Mouse (Mus musculus): ENCODE results near the gene Polr3b. TPM values are rescaled to one million over a fixed set of nuclear protein-coding genes. Genes with fewer than 3 reads are reported as not detected.

The Polr3b gene
- total and polyA plus RNA-seq, 2 experiments from 2014 or later: 4.8 to 7.7 TPM

DNA sequence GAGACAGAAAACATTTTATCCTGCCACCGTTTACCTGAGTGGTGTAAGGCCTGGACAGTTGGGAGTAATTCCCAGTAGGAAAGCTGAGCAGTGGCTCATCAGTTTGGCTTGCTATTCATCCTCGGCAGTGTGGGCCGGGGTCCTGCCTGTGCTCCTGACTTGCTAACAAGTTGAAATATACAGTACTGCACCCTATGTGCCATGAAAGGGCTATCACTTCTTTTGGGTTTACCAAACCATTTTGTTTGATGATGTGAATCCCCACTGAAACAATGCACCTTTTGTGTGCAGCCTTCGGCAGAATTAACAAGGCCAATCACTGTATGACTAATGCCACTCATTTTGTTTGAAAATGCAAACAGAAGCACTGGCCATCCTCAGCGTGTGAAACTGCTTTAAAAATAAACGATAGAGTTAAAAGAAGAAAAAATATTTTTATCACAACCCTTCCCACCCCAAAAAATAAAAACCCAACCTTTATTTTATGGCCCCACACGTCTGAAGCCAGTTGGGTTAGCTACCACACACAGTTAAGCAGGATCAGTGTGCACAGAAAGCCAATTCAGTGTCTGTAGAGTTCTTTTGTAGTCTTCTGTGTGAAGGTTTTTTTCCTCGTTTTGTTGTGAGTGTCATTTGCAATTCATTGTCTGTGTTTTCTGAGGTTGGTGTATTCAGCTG lies 63.5 kb downstream of the Polr3b start:
- peak overlapping the region; percentile 68 for H3K27ac ChIP-seq (ENCODE audit: low read depth)
- ATAC-seq (ENCODE audit: insufficient read depth, low read depth) (no peak), DNase-seq (ENCODE audit: low spot score) (no peak)
- H3K27me3 ChIP-seq (ENCODE audit: control insufficient read depth, insufficient read depth, low read length): no peaks in the 10 kb centered on the region
- 57% methylated on average over 8 of the region's 8 CpGs for WGBS
- peak overlapping the region; percentile 8; the same call in 1 of the 2 replicates for H3K4me2 ChIP-seq (ENCODE audit: low read depth, low read length)
- H3K9me3 ChIP-seq (replicated peaks; ENCODE audit: control insufficient read depth, low read length): no peaks in the 10 kb centered on the region
- no peak overlapping the region for H3K4me3 ChIP-seq (ENCODE audit: low read depth, low read length)
- H3K36me3 ChIP-seq (replicated peaks; ENCODE audit: control insufficient read depth, insufficient read depth, low read length): peaks cover 11% of the 10 kb centered on the region
- no peak for TF ChIP-seq EP300 (IDR thresholded peaks at IDR 0.05; ENCODE audit: low read depth)
- no peak for TF ChIP-seq CTCF (IDR thresholded peaks at IDR 0.05; ENCODE audit: low read depth)
- H3K9ac ChIP-seq (replicated peaks; ENCODE audit: low read depth, low read length): no peak overlapping the region
- peaks cover 15% of the 10 kb centered on the region; the same call in 1 of the 2 replicates for H3K4me1 ChIP-seq (ENCODE audit: control insufficient read depth, insufficient read depth)

DNA sequence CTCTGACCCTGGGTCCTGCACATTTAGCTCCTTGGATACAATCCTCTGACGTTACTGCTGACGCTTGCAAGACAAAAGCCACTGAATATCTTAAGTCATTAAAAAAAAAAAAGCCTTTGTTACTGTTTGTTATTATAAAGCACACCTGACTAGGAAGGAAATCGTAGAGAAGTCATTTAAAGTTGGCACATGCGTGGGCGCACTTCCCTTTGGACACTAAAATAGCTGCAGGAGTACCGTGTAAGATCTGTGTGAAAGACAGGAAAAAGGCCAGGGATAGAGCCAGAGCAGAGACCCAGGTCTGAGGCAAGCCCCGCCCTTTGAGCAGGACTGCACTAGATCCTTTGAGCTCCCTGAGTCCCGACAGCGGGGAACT lies 64.0 kb downstream of the Polr3b start:
- Histone ChIP-seq H3K4me1 (ENCODE audit: control insufficient read depth, insufficient read depth) (peaks cover 15% of the 10 kb centered on the region; the same call in 1 of the 2 replicates), H3K27ac (ENCODE audit: low read depth) (peak overlapping the region; percentile 68), H3K4me3 (ENCODE audit: low read depth, low read length) (no peak overlapping the region), H3K9ac (replicated peaks; ENCODE audit: low read depth, low read length) (no peak overlapping the region), H3K4me2 (ENCODE audit: low read depth, low read length) (peak overlapping the region; percentile 8), H3K27me3 (ENCODE audit: control insufficient read depth, insufficient read depth, low read length) (no peaks in the 10 kb centered on the region), H3K9me3 (replicated peaks; ENCODE audit: control insufficient read depth, low read length) (no peaks in the 10 kb centered on the region), H3K36me3 (replicated peaks; ENCODE audit: control insufficient read depth, insufficient read depth, low read length) (peaks cover 11% of the 10 kb centered on the region)
- DNase-seq (ENCODE audit: low spot score) (peak; percentile 18), ATAC-seq (ENCODE audit: insufficient read depth, low read depth) (peak; percentile 55; the same call in 1 of the 2 replicates)
- TF ChIP-seq CTCF (IDR thresholded peaks at IDR 0.05; ENCODE audit: low read depth) (no peak), EP300 (IDR thresholded peaks at IDR 0.05; ENCODE audit: low read depth) (0 out of 2 replicates have a peak, but pooled peaks have one; percentile 50)
- 16% methylated on average over 9 of the region's 9 CpGs for WGBS

DNA sequence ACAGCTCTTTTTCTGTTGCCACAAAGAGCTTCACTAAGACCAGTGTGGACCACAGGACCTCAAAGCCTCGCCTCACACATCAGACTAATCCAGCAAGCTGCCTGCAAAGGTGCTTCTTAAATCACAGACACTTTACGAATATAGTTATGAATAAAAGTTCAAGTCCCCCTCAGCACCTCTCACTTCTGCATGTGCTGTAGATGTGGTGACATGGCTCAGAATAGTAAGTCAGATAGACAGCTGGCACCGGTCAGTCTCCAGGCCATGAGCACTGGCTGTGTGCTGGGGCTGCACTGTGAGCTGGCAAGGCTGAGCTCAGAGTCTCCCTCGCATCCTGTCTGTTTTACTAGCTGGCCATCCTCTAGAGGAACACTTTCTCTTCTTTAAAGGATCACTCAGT lies 64.6 kb downstream of the Polr3b start:
- WGBS: 19% methylated on average over 4 of the region's 4 CpGs
- ATAC-seq (ENCODE audit: insufficient read depth, low read depth): peak; percentile 89
- H3K4me2 ChIP-seq (ENCODE audit: low read depth, low read length): peak overlapping the region; percentile 8; the same call in 1 of the 2 replicates

DNA sequence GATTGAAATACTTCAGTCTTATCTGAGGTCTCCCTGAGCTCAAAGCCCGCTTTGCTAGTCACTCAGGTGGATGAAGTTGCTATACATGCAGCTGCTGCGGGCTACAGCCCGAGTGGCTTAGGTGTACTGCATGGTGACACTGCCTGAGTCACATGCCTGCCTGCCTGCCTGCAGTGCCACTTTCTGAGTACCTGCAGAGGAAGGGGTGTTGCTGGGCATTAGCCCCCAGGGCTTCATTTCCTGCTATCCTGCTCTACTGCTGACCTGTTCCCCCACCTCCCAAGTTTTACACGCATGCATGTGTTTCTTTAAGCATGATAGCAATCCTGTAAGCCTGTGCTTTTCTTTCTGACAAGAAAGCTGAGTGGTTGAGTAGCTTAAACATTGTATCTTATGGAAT lies 65.6 kb downstream of the Polr3b start:
- Histone ChIP-seq H3K4me3 (ENCODE audit: low read depth, low read length) (no peak overlapping the region), H3K27me3 (ENCODE audit: control insufficient read depth, insufficient read depth, low read length) (no peaks in the 10 kb centered on the region), H3K9ac (replicated peaks; ENCODE audit: low read depth, low read length) (no peak overlapping the region), H3K36me3 (replicated peaks; ENCODE audit: control insufficient read depth, insufficient read depth, low read length) (peaks cover 8% of the 10 kb centered on the region), H3K9me3 (replicated peaks; ENCODE audit: control insufficient read depth, low read length) (no peaks in the 10 kb centered on the region), H3K4me1 (ENCODE audit: control insufficient read depth, insufficient read depth) (peaks cover 15% of the 10 kb centered on the region; the same call in 1 of the 2 replicates), H3K27ac (ENCODE audit: low read depth) (no peak overlapping the region), H3K4me2 (ENCODE audit: low read depth, low read length) (no peak overlapping the region)
- TF ChIP-seq EP300 (IDR thresholded peaks at IDR 0.05; ENCODE audit: low read depth) (no peak), CTCF (IDR thresholded peaks at IDR 0.05; ENCODE audit: low read depth) (no peak)
- no peak for ATAC-seq (ENCODE audit: insufficient read depth, low read depth)
- 78% methylated on average over 4 of the region's 4 CpGs for WGBS
- DNase-seq (ENCODE audit: low spot score): no peak

More for the DNA sequence above, 64.6 kb downstream of the Polr3b start:
- Histone ChIP-seq H3K27ac (ENCODE audit: low read depth) (peak overlapping the region; percentile 68), H3K9me3 (replicated peaks; ENCODE audit: control insufficient read depth, low read length) (no peaks in the 10 kb centered on the region), H3K36me3 (replicated peaks; ENCODE audit: control insufficient read depth, insufficient read depth, low read length) (peaks cover 8% of the 10 kb centered on the region), H3K9ac (replicated peaks; ENCODE audit: low read depth, low read length) (no peak overlapping the region), H3K4me3 (ENCODE audit: low read depth, low read length) (no peak overlapping the region), H3K27me3 (ENCODE audit: control insufficient read depth, insufficient read depth, low read length) (no peaks in the 10 kb centered on the region), H3K4me1 (ENCODE audit: control insufficient read depth, insufficient read depth) (peaks cover 15% of the 10 kb centered on the region; the same call in 1 of the 2 replicates)
- peak; percentile 74 for DNase-seq (ENCODE audit: low spot score)
- TF ChIP-seq EP300 (IDR thresholded peaks at IDR 0.05; ENCODE audit: low read depth) (no peak), CTCF (IDR thresholded peaks at IDR 0.05; ENCODE audit: low read depth) (no peak)

DNA sequence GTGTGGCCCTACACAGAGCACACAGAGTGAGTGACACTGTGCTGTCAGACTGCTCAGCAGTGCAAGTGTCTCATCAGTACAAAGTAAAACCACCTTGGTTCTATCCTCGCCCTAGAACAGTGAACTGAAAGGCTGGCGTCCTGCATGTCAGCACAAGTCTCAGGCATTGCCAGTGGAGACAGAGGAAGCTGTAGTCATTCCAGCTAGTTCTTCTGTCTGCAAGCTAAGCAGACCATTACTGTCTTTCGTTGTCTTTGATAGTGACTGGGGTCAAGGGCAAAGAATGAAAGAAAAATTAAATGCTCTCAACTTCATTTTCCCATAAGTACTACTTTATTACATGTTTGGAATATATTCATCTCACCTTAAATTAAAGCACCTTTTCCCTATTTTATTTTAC lies 67.8 kb downstream of the Polr3b start:
- 68% methylated on average over 3 of the region's 3 CpGs for WGBS

More for the DNA sequence above, 67.8 kb downstream of the Polr3b start:
- no peak for TF ChIP-seq CTCF (IDR thresholded peaks at IDR 0.05; ENCODE audit: low read depth)
- TF ChIP-seq EP300 (IDR thresholded peaks at IDR 0.05; ENCODE audit: low read depth): no peak
- Histone ChIP-seq H3K4me1 (ENCODE audit: control insufficient read depth, insufficient read depth) (peaks cover 15% of the 10 kb centered on the region; the same call in 1 of the 2 replicates), H3K9me3 (replicated peaks; ENCODE audit: control insufficient read depth, low read length) (no peaks in the 10 kb centered on the region), H3K9ac (replicated peaks; ENCODE audit: low read depth, low read length) (no peak overlapping the region), H3K27me3 (ENCODE audit: control insufficient read depth, insufficient read depth, low read length) (no peaks in the 10 kb centered on the region), H3K4me3 (ENCODE audit: low read depth, low read length) (no peak overlapping the region), H3K4me2 (ENCODE audit: low read depth, low read length) (no peak overlapping the region), H3K27ac (ENCODE audit: low read depth) (no peak overlapping the region), H3K36me3 (replicated peaks; ENCODE audit: control insufficient read depth, insufficient read depth, low read length) (no peaks in the 10 kb centered on the region)
- ATAC-seq (ENCODE audit: insufficient read depth, low read depth) (no peak), DNase-seq (ENCODE audit: low spot score) (no peak)

Data from heart, postnatal 0 days (tissue).